Mouse (Mus musculus): ENCODE measurements around the gene Naa38. TPM values are rescaled to one million over a fixed set of nuclear protein-coding genes. Genes with fewer than 3 reads are reported as not detected.

Gene Naa38
- polyA plus RNA-seq, 1 experiment from 2014 or later = 134 TPM

GRCm38 (mm10) chr11:69410310-69411072 is 15.2 kb downstream of the Naa38 start:
- WGBS = under 1% methylated on average over 41 of the region's 41 CpGs

GRCm38 (mm10) chr11:69411073-69411535 is 15.8 kb downstream of the Naa38 start:
- under 1% methylated on average over 26 of the region's 26 CpGs for WGBS
- Histone ChIP-seq H3K9me3 (replicated peaks; ENCODE audit: control insufficient read depth, low read length) (no peaks in the 10 kb centered on the region), H3K27me3 (ENCODE audit: control insufficient read depth, insufficient read depth, low read length) (no peaks in the 10 kb centered on the region), H3K27ac (ENCODE audit: low read length) (peak overlapping the region; percentile 98), H3K4me3 (ENCODE audit: low read length) (peak overlapping the region; percentile 68), H3K9ac (ENCODE audit: low read length) (peak overlapping the region; percentile 91), H3K4me2 (ENCODE audit: low read depth, low read length) (peak overlapping the region; percentile 98), H3K36me3 (ENCODE audit: control insufficient read depth, insufficient read depth) (peaks cover 21% of the 10 kb centered on the region), H3K4me1 (ENCODE audit: control insufficient read depth, insufficient read depth, low read length) (peaks cover 42% of the 10 kb centered on the region)
- ATAC-seq (replicated peaks; ENCODE audit: extremely low read depth, insufficient read depth, low FRiP score) = peak; percentile 63

More at GRCm38 (mm10) chr11:69410310-69411072, 15.2 kb downstream of the Naa38 start:
- no peak for ATAC-seq (replicated peaks; ENCODE audit: extremely low read depth, insufficient read depth, low FRiP score)
- Histone ChIP-seq H3K27ac (ENCODE audit: low read length) (peak overlapping the region; percentile 98), H3K9ac (ENCODE audit: low read length) (peak overlapping the region; percentile 91), H3K4me2 (ENCODE audit: low read depth, low read length) (peak overlapping the region; percentile 98), H3K9me3 (replicated peaks; ENCODE audit: control insufficient read depth, low read length) (no peaks in the 10 kb centered on the region), H3K27me3 (ENCODE audit: control insufficient read depth, insufficient read depth, low read length) (no peaks in the 10 kb centered on the region), H3K4me1 (ENCODE audit: control insufficient read depth, insufficient read depth, low read length) (peaks cover 42% of the 10 kb centered on the region), H3K36me3 (ENCODE audit: control insufficient read depth, insufficient read depth) (peaks cover 28% of the 10 kb centered on the region), H3K4me3 (ENCODE audit: low read length) (peak overlapping the region; percentile 68)

DNA sequence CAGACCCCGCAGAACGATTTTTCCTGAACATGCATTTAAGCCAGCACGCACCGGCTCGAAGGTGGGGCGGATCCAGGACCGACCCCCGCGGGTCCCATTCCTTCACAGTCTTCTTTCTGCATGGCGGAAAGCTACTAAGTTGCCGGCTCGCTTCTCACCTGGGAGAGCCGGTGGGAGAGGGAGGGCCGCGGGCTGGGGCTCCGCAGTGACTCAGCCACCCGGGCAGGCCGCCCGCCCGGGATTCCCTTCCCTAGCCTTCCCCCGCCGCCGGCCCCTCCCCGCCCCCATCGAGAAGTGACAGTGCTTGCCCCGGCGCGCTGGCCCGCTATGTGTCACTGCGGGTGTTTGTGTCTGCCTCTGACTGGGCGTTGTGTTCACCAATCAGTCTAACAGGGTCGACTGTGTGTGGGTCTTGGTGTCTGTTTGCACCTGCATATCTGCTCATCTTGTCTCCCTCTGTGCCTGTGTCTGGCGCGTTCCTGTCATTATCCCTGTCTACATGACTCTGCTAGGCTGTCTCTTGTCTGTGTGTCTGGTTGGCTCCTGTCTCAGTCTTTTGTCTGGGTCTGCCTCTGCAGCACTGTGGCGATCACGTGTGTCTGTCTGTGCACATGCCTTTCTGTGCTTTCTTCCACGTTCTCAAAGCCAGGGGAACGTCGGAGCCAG is 16.4 kb downstream of the Naa38 start:
- Histone ChIP-seq H3K4me2 (ENCODE audit: low read depth, low read length) (peak overlapping the region; percentile 98), H3K4me1 (ENCODE audit: control insufficient read depth, insufficient read depth, low read length) (peaks cover 45% of the 10 kb centered on the region), H3K27me3 (ENCODE audit: control insufficient read depth, insufficient read depth, low read length) (no peaks in the 10 kb centered on the region), H3K36me3 (ENCODE audit: control insufficient read depth, insufficient read depth) (peaks cover 16% of the 10 kb centered on the region), H3K9me3 (replicated peaks; ENCODE audit: control insufficient read depth, low read length) (no peaks in the 10 kb centered on the region), H3K9ac (ENCODE audit: low read length) (peak overlapping the region; percentile 91), H3K4me3 (ENCODE audit: low read length) (peak overlapping the region; percentile 68), H3K27ac (ENCODE audit: low read length) (peak overlapping the region; percentile 98)
- peak; percentile 15 for ATAC-seq (replicated peaks; ENCODE audit: extremely low read depth, insufficient read depth, low FRiP score)
- WGBS = under 1% methylated on average over 39 of the region's 39 CpGs

GRCm38 (mm10) chr11:69412548-69412947 is 17.3 kb downstream of the Naa38 start:
- peak overlapping the region; percentile 98 for H3K27ac ChIP-seq (ENCODE audit: low read length)
- peak overlapping the region; percentile 91 for H3K9ac ChIP-seq (ENCODE audit: low read length)
- WGBS = 61% methylated on average over 7 of the region's 7 CpGs
- no peaks in the 10 kb centered on the region for H3K27me3 ChIP-seq (ENCODE audit: control insufficient read depth, insufficient read depth, low read length)
- H3K9me3 ChIP-seq (replicated peaks; ENCODE audit: control insufficient read depth, low read length) = no peaks in the 10 kb centered on the region
- H3K36me3 ChIP-seq (ENCODE audit: control insufficient read depth, insufficient read depth) = peaks cover 8% of the 10 kb centered on the region
- peak overlapping the region; percentile 29 for H3K4me2 ChIP-seq (ENCODE audit: low read depth, low read length)
- no peak for ATAC-seq (replicated peaks; ENCODE audit: extremely low read depth, insufficient read depth, low FRiP score)
- H3K4me1 ChIP-seq (ENCODE audit: control insufficient read depth, insufficient read depth, low read length) = peaks cover 51% of the 10 kb centered on the region
- peak overlapping the region; percentile 68 for H3K4me3 ChIP-seq (ENCODE audit: low read length)

DNA sequence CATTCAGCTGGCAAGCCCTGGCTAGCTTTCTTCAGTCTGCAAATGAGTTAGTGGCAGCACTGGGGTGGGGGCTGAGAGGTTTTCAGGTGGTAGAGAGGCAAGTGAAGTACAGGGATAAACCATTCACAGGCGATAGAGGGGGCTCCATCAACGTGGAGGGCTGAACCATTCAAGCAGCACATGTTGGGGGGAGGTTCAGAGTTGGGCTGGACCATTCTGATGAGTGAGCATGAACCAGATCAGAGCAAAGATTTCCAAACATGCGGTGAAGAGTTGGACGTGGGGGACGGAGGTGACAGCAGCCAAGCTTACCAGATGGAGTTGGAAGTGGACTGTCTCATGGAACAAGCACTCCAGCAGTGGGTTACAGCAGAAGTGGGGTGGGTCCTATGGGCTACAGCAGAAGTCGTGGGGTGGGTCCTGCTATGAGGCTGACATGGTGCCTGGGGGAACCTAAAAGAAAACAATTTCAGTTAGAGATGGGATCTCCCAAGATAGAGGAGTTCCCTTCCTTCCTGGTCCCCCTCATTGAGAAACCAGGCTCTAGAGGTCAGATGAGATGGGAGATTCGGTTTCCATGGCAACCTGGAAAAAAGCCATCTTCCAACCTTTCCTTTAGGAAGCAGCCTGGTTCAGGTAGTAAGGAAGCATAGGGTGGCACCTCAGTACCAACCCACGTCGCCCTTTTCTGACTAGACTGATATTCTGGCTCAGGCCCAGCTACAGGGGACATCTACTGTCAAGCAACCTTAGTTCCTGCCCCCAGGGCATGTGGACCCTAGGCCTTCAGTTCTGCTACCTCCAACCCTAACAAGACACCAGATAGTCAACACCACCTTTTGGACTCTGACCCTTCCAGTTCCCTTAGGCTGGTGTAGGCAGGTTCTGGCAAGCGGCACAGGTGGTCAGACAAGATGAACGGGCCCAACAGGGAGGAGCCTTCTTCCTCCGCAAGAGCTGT is 18.2 kb downstream of the Naa38 start, which contains the start of gene Kdm6b:
TSS of gene Kdm6b (minus strand) at position 455 of the 961 bp plus-strand sequence.
- peak within 1 kb of the TSS; percentile 79 for H3K4me3 ChIP-seq (ENCODE audit: low read length)
- H3K27me3 ChIP-seq (ENCODE audit: control insufficient read depth, insufficient read depth, low read length) = no peaks in the 10 kb centered on the region
- no peak for ATAC-seq (replicated peaks; ENCODE audit: extremely low read depth, insufficient read depth, low FRiP score)
- peak within 1 kb of the TSS; percentile 99 for H3K27ac ChIP-seq (ENCODE audit: low read length)
- H3K4me1 ChIP-seq (ENCODE audit: control insufficient read depth, insufficient read depth, low read length) = peaks cover 52% of the 10 kb centered on the region
- no peaks in the 10 kb centered on the region for H3K9me3 ChIP-seq (replicated peaks; ENCODE audit: control insufficient read depth, low read length)
- 39% methylated on average over 12 of the region's 12 CpGs for WGBS
- peak within 1 kb of the TSS; percentile 99 for H3K4me2 ChIP-seq (ENCODE audit: low read depth, low read length)
- peak within 1 kb of the TSS; percentile 91 for H3K9ac ChIP-seq (ENCODE audit: low read length)
- peaks cover 6% of the 10 kb centered on the region; the same call in 1 of the 2 replicates for H3K36me3 ChIP-seq (ENCODE audit: control insufficient read depth, insufficient read depth)

DNA sequence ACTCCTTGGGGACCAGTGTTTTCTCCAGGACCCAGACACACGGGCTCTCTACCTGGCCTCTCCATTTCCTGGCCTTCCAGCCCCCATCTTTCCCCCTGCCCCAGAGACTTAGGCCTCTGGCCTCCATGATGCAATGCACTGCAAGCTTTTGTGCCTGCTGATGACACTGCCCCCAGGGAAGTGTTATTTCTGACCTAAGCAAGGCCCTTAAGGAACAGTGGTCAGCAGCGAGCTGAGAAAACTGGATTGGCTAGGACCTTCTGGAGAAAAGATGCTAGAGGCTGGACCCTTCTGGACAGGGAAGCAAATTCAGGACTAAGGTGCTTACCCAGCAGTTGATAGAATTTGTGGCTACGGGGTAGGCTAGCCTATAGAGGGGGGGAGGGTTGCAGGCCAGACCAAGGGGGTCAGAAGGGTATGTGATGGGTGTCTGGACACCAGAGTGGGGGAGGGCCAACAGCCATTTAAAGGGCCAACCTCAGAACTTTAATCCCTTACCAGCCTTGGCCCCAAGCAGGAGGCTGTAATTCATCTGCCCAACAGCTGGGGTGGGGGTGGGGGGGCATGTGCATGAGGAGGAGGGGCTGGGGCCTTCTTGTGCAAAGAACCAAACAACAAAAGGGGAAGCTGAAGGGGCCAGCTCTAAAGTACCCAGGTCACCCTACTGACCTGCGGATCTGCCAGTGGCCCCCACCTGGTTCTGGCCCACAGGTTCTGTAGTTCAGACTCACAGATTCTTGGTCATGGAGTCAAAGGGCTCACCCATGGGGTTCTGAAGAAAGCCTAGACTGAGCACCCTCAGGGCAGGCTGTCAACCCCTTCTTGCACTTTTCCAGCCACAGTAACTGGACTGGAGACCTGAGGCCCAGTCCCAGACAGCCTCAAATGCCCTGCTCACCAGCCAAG is 19.4 kb downstream of the Naa38 start:
- peaks cover 58% of the 10 kb centered on the region for H3K4me1 ChIP-seq (ENCODE audit: control insufficient read depth, insufficient read depth, low read length)
- WGBS = 36% methylated on average over 4 of the region's 4 CpGs
- H3K4me3 ChIP-seq (ENCODE audit: low read length) = peak overlapping the region; percentile 79
- H3K27me3 ChIP-seq (ENCODE audit: control insufficient read depth, insufficient read depth, low read length) = no peaks in the 10 kb centered on the region
- peak overlapping the region; percentile 85 for H3K9ac ChIP-seq (ENCODE audit: low read length)
- no peaks in the 10 kb centered on the region for H3K9me3 ChIP-seq (replicated peaks; ENCODE audit: control insufficient read depth, low read length)
- peaks cover 6% of the 10 kb centered on the region; the same call in 1 of the 2 replicates for H3K36me3 ChIP-seq (ENCODE audit: control insufficient read depth, insufficient read depth)
- H3K27ac ChIP-seq (ENCODE audit: low read length) = peak overlapping the region; percentile 99
- ATAC-seq (replicated peaks; ENCODE audit: extremely low read depth, insufficient read depth, low FRiP score) = no peak
- peak overlapping the region; percentile 99 for H3K4me2 ChIP-seq (ENCODE audit: low read depth, low read length)

- Histone ChIP-seq H3K27ac (ENCODE audit: low read length) (peak overlapping the region; percentile 99), H3K9me3 (replicated peaks; ENCODE audit: control insufficient read depth, low read length) (no peaks in the 10 kb centered on the region), H3K4me1 (ENCODE audit: control insufficient read depth, insufficient read depth, low read length) (peaks cover 64% of the 10 kb centered on the region), H3K4me2 (ENCODE audit: low read depth, low read length) (peak overlapping the region; percentile 99), H3K9ac (ENCODE audit: low read length) (peak overlapping the region; percentile 85), H3K27me3 (ENCODE audit: control insufficient read depth, insufficient read depth, low read length) (no peaks in the 10 kb centered on the region), H3K36me3 (ENCODE audit: control insufficient read depth, insufficient read depth) (peaks cover 6% of the 10 kb centered on the region; the same call in 1 of the 2 replicates), H3K4me3 (ENCODE audit: low read length) (peak overlapping the region; percentile 79)
- 1% methylated on average over 3 of the region's 3 CpGs for WGBS
- peak; percentile 8 for ATAC-seq (replicated peaks; ENCODE audit: extremely low read depth, insufficient read depth, low FRiP score)
Measured at GRCm38 (mm10) chr11:69415327-69415667, 20.0 kb downstream of the Naa38 start.
